Mouse (Mus musculus): ENCODE measurements at regions not wholly inside any gene's neighbourhood (a gene's known extent, or its start where the extent isn't known, plus 50 kb on each side); places are given as distances from the start of the nearest gene placed in this dataset.

GRCm38 (mm10) chr8:8938536-8938935 is 248.2 kb upstream of the Arglu1 start:
- DNase-seq (ENCODE audit: low spot score) (no peak), ATAC-seq (no peak)
- no peak overlapping the region for H3K4me3 ChIP-seq (ENCODE audit: low read depth, low read length)
- H3K4me2 ChIP-seq (ENCODE audit: low read length) = no peak overlapping the region
- no peaks in the 10 kb centered on the region for H3K27me3 ChIP-seq (replicated peaks; ENCODE audit: control insufficient read depth, insufficient read depth, low read length)
- no peak overlapping the region for H3K9ac ChIP-seq (ENCODE audit: low read length)
- H3K9me3 ChIP-seq (replicated peaks; ENCODE audit: control insufficient read depth, low read length) = no peaks in the 10 kb centered on the region
- H3K27ac ChIP-seq (ENCODE audit: low read depth, low read length) = no peak overlapping the region
- H3K36me3 ChIP-seq (ENCODE audit: control insufficient read depth, insufficient read depth, low read length) = no peaks in the 10 kb centered on the region
- 87% methylated on average over 7 of the region's 7 CpGs for WGBS
- H3K4me1 ChIP-seq (ENCODE audit: control insufficient read depth, insufficient read depth, low read length) = 0 out of 2 replicates have a peak, but pooled peaks cover 2% of the 10 kb centered on the region

DNA sequence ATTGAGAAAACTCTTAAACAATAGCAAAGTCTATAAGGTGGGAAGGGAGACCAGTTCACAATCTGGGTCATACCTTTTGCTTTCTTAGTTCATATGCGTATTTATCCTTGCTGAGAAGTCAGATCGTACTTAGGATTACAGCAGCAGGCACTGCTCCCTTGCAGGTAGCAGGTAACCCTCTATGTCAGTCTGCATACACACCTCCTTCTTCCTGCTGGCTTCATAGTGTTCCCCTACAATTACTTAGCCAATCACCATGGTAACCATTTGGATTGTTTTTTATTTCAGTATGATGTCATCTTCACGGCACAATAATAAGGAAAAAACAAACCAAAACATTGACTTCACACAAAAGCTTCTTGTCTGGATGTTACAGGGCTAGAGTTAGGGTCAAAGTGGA is 242.1 kb upstream of the Arglu1 start:
- DNase-seq (ENCODE audit: low spot score) = peak; percentile 26
- ATAC-seq = no peak
- Histone ChIP-seq H3K27ac (ENCODE audit: low read depth, low read length) (no peak overlapping the region), H3K4me3 (ENCODE audit: low read depth, low read length) (no peak overlapping the region), H3K4me2 (ENCODE audit: low read length) (no peak overlapping the region), H3K9me3 (replicated peaks; ENCODE audit: control insufficient read depth, low read length) (no peaks in the 10 kb centered on the region), H3K27me3 (replicated peaks; ENCODE audit: control insufficient read depth, insufficient read depth, low read length) (no peaks in the 10 kb centered on the region), H3K36me3 (ENCODE audit: control insufficient read depth, insufficient read depth, low read length) (no peaks in the 10 kb centered on the region), H3K9ac (ENCODE audit: low read length) (no peak overlapping the region), H3K4me1 (ENCODE audit: control insufficient read depth, insufficient read depth, low read length) (no peaks in the 10 kb centered on the region)
- 59% methylated on average over 3 of the region's 3 CpGs for WGBS

- no peak for ATAC-seq
- Histone ChIP-seq H3K4me1 (ENCODE audit: control insufficient read depth, insufficient read depth, low read length) (no peaks in the 10 kb centered on the region), H3K4me3 (ENCODE audit: low read depth, low read length) (no peak overlapping the region), H3K9ac (ENCODE audit: low read length) (no peak overlapping the region), H3K27ac (ENCODE audit: low read depth, low read length) (no peak overlapping the region), H3K9me3 (replicated peaks; ENCODE audit: control insufficient read depth, low read length) (no peaks in the 10 kb centered on the region), H3K27me3 (replicated peaks; ENCODE audit: control insufficient read depth, insufficient read depth, low read length) (no peaks in the 10 kb centered on the region), H3K4me2 (ENCODE audit: low read length) (no peak overlapping the region), H3K36me3 (ENCODE audit: control insufficient read depth, insufficient read depth, low read length) (no peaks in the 10 kb centered on the region)
- 81% methylated on average over 6 of the region's 6 CpGs for WGBS
- no peak for DNase-seq (ENCODE audit: low spot score)
Measured at GRCm38 (mm10) chr8:8931746-8932145, 241.4 kb upstream of the Arglu1 start.

GRCm38 (mm10) chr8:8928074-8928862 is 237.9 kb upstream of the Arglu1 start:
- DNase-seq (ENCODE audit: low spot score) = no peak
- Histone ChIP-seq H3K9ac (ENCODE audit: low read length) (no peak overlapping the region), H3K27ac (ENCODE audit: low read depth, low read length) (no peak overlapping the region; the same call in 1 of the 2 replicates), H3K4me3 (ENCODE audit: low read depth, low read length) (no peak overlapping the region), H3K36me3 (ENCODE audit: control insufficient read depth, insufficient read depth, low read length) (no peaks in the 10 kb centered on the region), H3K27me3 (replicated peaks; ENCODE audit: control insufficient read depth, insufficient read depth, low read length) (no peaks in the 10 kb centered on the region), H3K4me2 (ENCODE audit: low read length) (no peak overlapping the region), H3K4me1 (ENCODE audit: control insufficient read depth, insufficient read depth, low read length) (no peaks in the 10 kb centered on the region), H3K9me3 (replicated peaks; ENCODE audit: control insufficient read depth, low read length) (no peaks in the 10 kb centered on the region)
- ATAC-seq = no peak
- WGBS = 72% methylated on average over 18 of the region's 18 CpGs

DNA sequence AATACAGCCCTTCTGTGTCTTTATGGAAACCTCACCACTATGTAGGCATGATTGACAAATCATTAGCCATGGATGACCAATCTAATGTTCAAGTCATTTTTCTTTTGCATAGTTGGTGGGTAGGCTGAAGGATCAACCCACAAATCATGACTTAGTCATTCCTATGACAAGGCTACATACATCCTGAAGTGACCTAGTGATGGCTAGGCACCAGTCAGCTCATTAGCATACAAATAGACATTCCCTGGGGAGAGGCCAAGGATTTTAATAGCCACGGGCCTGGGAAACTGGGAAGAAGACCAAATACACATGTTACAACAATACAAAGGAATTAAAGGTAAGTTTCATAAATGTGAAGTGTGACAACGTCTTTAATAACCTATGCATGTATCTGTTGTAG is 231.1 kb upstream of the Arglu1 start:
- no peak for ATAC-seq
- Histone ChIP-seq H3K27me3 (replicated peaks; ENCODE audit: control insufficient read depth, insufficient read depth, low read length) (no peaks in the 10 kb centered on the region), H3K9ac (ENCODE audit: low read length) (no peak overlapping the region), H3K4me1 (ENCODE audit: control insufficient read depth, insufficient read depth, low read length) (0 out of 2 replicates have a peak, but pooled peaks cover 3% of the 10 kb centered on the region), H3K4me2 (ENCODE audit: low read length) (no peak overlapping the region), H3K4me3 (ENCODE audit: low read depth, low read length) (no peak overlapping the region), H3K9me3 (replicated peaks; ENCODE audit: control insufficient read depth, low read length) (no peaks in the 10 kb centered on the region), H3K27ac (ENCODE audit: low read depth, low read length) (no peak overlapping the region), H3K36me3 (ENCODE audit: control insufficient read depth, insufficient read depth, low read length) (no peaks in the 10 kb centered on the region)
- DNase-seq (ENCODE audit: low spot score) = no peak
- 22% methylated on average over 2 of the region's 2 CpGs for WGBS

GRCm38 (mm10) chr8:8919582-8920503 is 229.5 kb upstream of the Arglu1 start:
- ATAC-seq (no peak), DNase-seq (ENCODE audit: low spot score) (no peak)
- Histone ChIP-seq H3K27ac (ENCODE audit: low read depth, low read length) (no peak overlapping the region), H3K4me1 (ENCODE audit: control insufficient read depth, insufficient read depth, low read length) (0 out of 2 replicates have a peak, but pooled peaks cover 3% of the 10 kb centered on the region), H3K9me3 (replicated peaks; ENCODE audit: control insufficient read depth, low read length) (peaks cover 4% of the 10 kb centered on the region; the same call in 1 of the 2 replicates), H3K27me3 (replicated peaks; ENCODE audit: control insufficient read depth, insufficient read depth, low read length) (no peaks in the 10 kb centered on the region), H3K36me3 (ENCODE audit: control insufficient read depth, insufficient read depth, low read length) (no peaks in the 10 kb centered on the region), H3K9ac (ENCODE audit: low read length) (no peak overlapping the region), H3K4me3 (ENCODE audit: low read depth, low read length) (no peak overlapping the region), H3K4me2 (ENCODE audit: low read length) (no peak overlapping the region)
- 17% methylated on average over 11 of the region's 11 CpGs for WGBS

- 59% methylated on average over 9 of the region's 9 CpGs for WGBS
- ATAC-seq (no peak), DNase-seq (ENCODE audit: low spot score) (no peak)
- Histone ChIP-seq H3K4me1 (ENCODE audit: control insufficient read depth, insufficient read depth, low read length) (0 out of 2 replicates have a peak, but pooled peaks cover 3% of the 10 kb centered on the region), H3K27ac (ENCODE audit: low read depth, low read length) (no peak overlapping the region), H3K4me3 (ENCODE audit: low read depth, low read length) (no peak overlapping the region), H3K27me3 (replicated peaks; ENCODE audit: control insufficient read depth, insufficient read depth, low read length) (no peaks in the 10 kb centered on the region), H3K4me2 (ENCODE audit: low read length) (no peak overlapping the region), H3K9ac (ENCODE audit: low read length) (no peak overlapping the region), H3K36me3 (ENCODE audit: control insufficient read depth, insufficient read depth, low read length) (no peaks in the 10 kb centered on the region), H3K9me3 (replicated peaks; ENCODE audit: control insufficient read depth, low read length) (peaks cover 4% of the 10 kb centered on the region; the same call in 1 of the 2 replicates)
Measured at GRCm38 (mm10) chr8:8919040-8919439, 228.7 kb upstream of the Arglu1 start.

DNA sequence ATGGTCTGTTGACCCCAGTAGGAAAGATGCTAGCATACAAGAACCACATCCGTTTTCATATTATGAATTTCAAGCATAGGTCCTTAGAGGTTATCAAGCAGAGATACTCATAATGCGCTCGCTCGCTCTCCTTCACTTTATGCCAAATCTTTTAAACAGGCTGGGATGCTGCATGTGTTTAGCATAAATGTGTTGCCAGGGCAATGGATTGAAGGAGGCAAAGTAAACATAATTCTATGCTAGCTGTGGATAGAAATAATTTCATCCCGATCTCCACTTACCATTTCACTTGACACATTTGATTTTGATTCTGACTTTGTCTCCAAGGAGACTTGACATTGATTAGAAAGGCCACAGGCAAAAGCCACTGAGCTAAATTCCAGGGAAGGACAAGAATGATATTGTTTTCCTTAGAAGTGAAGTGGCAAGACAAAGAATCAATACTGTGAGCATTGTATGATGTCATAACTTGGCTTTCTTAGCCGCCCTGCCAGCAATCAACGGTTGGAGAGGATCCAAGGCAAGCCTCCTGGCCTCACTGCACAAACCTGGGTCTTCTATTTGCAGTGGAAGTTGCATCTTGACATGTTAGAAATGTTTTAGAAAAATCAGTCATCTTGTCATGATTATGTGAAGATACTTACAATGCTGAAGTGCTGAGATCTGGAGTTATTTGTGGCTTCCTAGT is 217.3 kb upstream of the Arglu1 start:
- 44% methylated on average over 7 of the region's 7 CpGs for WGBS
- H3K9me3 ChIP-seq (replicated peaks; ENCODE audit: control insufficient read depth, low read length) = no peaks in the 10 kb centered on the region
- no peak overlapping the region for H3K4me2 ChIP-seq (ENCODE audit: low read length)
- H3K4me1 ChIP-seq (ENCODE audit: control insufficient read depth, insufficient read depth, low read length) = peaks cover 3% of the 10 kb centered on the region; the same call in 1 of the 2 replicates
- no peak overlapping the region for H3K4me3 ChIP-seq (ENCODE audit: low read depth, low read length)
- peak; percentile 62 for ATAC-seq
- no peaks in the 10 kb centered on the region for H3K36me3 ChIP-seq (ENCODE audit: control insufficient read depth, insufficient read depth, low read length)
- no peaks in the 10 kb centered on the region for H3K27me3 ChIP-seq (replicated peaks; ENCODE audit: control insufficient read depth, insufficient read depth, low read length)
- no peak overlapping the region for H3K9ac ChIP-seq (ENCODE audit: low read length)
- H3K27ac ChIP-seq (ENCODE audit: low read depth, low read length) = no peak overlapping the region
- DNase-seq (ENCODE audit: low spot score) = peak; percentile 60

Measured in forebrain, embryonic 14.5 days (tissue).